22 mouse cellular contexts compared by ENCODE assay signal in the genomic region with DNA sequence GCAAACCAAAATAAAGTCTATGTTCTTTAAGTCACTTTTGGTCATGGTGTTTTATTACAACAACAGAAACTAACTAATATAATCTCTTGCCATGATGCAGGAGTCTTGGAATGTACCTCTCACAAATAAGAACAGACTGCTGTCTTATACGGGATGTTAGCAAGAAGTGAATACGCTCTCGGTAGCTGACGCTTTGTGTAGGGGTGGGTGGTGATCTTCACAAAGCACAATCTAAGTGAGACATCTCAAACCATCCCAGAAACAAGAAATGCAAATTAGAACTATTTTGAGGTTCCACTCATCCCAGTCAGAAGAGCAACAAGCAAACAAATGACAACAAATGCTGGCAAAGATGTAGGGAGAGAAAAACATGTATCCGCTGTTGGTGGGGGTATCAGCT.
"Had no signal": no experiment of that assay in that cellular context is flagged by ENCODE, and none has a peak within 500 bp of the region (broad histone marks: within the 10 kb centered on the region; RNA-seq: fewer than 3 reads in every experiment).

No protein-coding gene starts in this region.

- H3K9me3 ChIP-seq: heart, embryonic 13.5 days; heart, embryonic 15.5 days; hindbrain, embryonic 10.5 days; hindbrain, embryonic 12.5 days; intestine, embryonic 15.5 days; limb, embryonic 10.5 days; limb, embryonic 12.5 days; liver, embryonic 13.5 days; liver, embryonic 15.5 days had no signal

- H3K4me1 ChIP-seq: heart, embryonic 13.5 days; heart, embryonic 15.5 days; hindbrain, embryonic 10.5 days; intestine, embryonic 15.5 days; limb, embryonic 10.5 days; limb, embryonic 12.5 days; liver, embryonic 13.5 days; liver, embryonic 15.5 days had no signal

- H3K4me3 ChIP-seq: gastrocnemius, adult 2 months; heart, adult 2 months; heart, embryonic 13.5 days; heart, embryonic 15.5 days; hindbrain, embryonic 10.5 days; hindbrain, embryonic 12.5 days; intestine, embryonic 15.5 days; layer of hippocampus, adult 2 months; limb, embryonic 10.5 days; limb, embryonic 12.5 days; liver, embryonic 13.5 days; liver, embryonic 15.5 days had no signal

- H3K36me3 ChIP-seq: heart, embryonic 13.5 days; heart, embryonic 15.5 days; hindbrain, embryonic 10.5 days; hindbrain, embryonic 12.5 days; intestine, embryonic 15.5 days; limb, embryonic 10.5 days; limb, embryonic 12.5 days; liver, embryonic 13.5 days; liver, embryonic 15.5 days had no signal

- DNase-seq: gastrocnemius, adult 2 months; gastrocnemius, postnatal 10 days; gastrocnemius, postnatal 25 days; heart, adult 2 months; heart, postnatal 4 days; kidney, adult 18-20 months; kidney, adult 8-10 months; kidney, postnatal 10 days; kidney, postnatal 25 days; kidney, postnatal 4 days; liver; liver, embryonic 13.5 days had no signal

- H3K27ac ChIP-seq: gastrocnemius, adult 2 months; heart, adult 2 months; heart, embryonic 13.5 days; heart, embryonic 15.5 days; hindbrain, embryonic 10.5 days; hindbrain, embryonic 12.5 days; hindbrain, embryonic 14.5 days; intestine, embryonic 15.5 days; layer of hippocampus, adult 2 months; limb, embryonic 10.5 days; limb, embryonic 12.5 days; liver, embryonic 13.5 days; liver, embryonic 15.5 days had no signal

- H3K27me3 ChIP-seq: heart, embryonic 13.5 days; heart, embryonic 15.5 days; hindbrain, embryonic 12.5 days; intestine, embryonic 15.5 days; limb, embryonic 12.5 days; liver, embryonic 13.5 days; liver, embryonic 15.5 days had no signal
